Mouse (Mus musculus): ENCODE data around the gene Dusp7.

Dusp7 gene

GRCm38 (mm10) chr9:106394649-106395602 is 26.5 kb downstream of the Dusp7 start:
- CTCF ChIA-PET: interaction anchor here in 2 of 4 experiments (0.7 to 1.7 kb wide), 5 partner anchors 27 to 1209 kb away, joined by 3 to 4 read pairs (median 4); no protein-coding TSS in a partner anchor
- POLR2A ChIA-PET: interaction anchor here in 3 of 4 experiments (0.6 to 1.7 kb wide), 7 partner anchors 9 to 73 kb away, joined by 3 to 7 read pairs (median 3); partner anchors contain the start of gene Rpl29 (in 1 of the 3)

GRCm38 (mm10) chr9:106397733-106398132 is 29.3 kb downstream of the Dusp7 start:
- ChIA-PET CTCF (interaction anchor here in 3 of 4 experiments (0.6 to 0.7 kb wide), 3 partner anchors 14 to 186 kb away, joined by 3 to 8 read pairs (median 3); no protein-coding TSS in a partner anchor), POLR2A (interaction anchor here in 3 of 4 experiments (0.6 to 1.3 kb wide), 6 partner anchors 16 to 104 kb away, joined by 3 to 5 read pairs (median 4); partner anchors contain the start of gene Parp3 (in 1 of the 3))

GRCm38 (mm10) chr9:106398667-106399311 is 30.4 kb downstream of the Dusp7 start:
- ChIA-PET CTCF (no interaction called here), POLR2A (no interaction called here)

GRCm38 (mm10) chr9:106399808-106400207 is 31.4 kb downstream of the Dusp7 start:
- CTCF ChIA-PET: no interaction called here
- POLR2A ChIA-PET: interaction anchor here in 1 of 4 experiments (0.6 kb wide), 1 partner anchor 19 kb away, joined by 3 read pairs; no protein-coding TSS in a partner anchor

GRCm38 (mm10) chr9:106402149-106402548 is 33.7 kb downstream of the Dusp7 start:
- POLR2A ChIA-PET: no interaction called here
- CTCF ChIA-PET: no interaction called here

- POLR2A ChIA-PET: no interaction called here
Measured at GRCm38 (mm10) chr9:106402607-106403375, 34.4 kb downstream of the Dusp7 start.

GRCm38 (mm10) chr9:106405275-106405674 is 36.8 kb downstream of the Dusp7 start:
- POLR2A ChIA-PET: interaction anchor here in 2 of 4 experiments (0.6 to 2.2 kb wide), 4 partner anchors 24 to 42 kb away, joined by 3 to 7 read pairs (median 6); partner anchors contain the start of genes Abhd14a (in 1 of the 2) and Rpl29 (in 1 of the 2)
- CTCF ChIA-PET: interaction anchor here in 2 of 4 experiments (2.2 kb wide), 2 partner anchors 16 kb away, joined by 8 to 15 read pairs; no protein-coding TSS in a partner anchor

More at GRCm38 (mm10) chr9:106402607-106403375, 34.4 kb downstream of the Dusp7 start:
- CTCF ChIA-PET: interaction anchor here in 1 of 4 experiments (0.5 kb wide), 1 partner anchor 18 kb away, joined by 3 read pairs; no protein-coding TSS in a partner anchor

GRCm38 (mm10) chr9:106406443-106407078 is 38.1 kb downstream of the Dusp7 start:
- ChIA-PET POLR2A (interaction anchor here (0.6 to 2.2 kb wide), 13 partner anchors 11 to 1932 kb away, joined by 3 to 9 read pairs (median 3); partner anchors contain the start of genes Rpl29 (in 2 of the 4), Gpx1 (in 1 of the 4) and Poc1a (in 1 of the 4)), CTCF (interaction anchor here (0.6 to 2.3 kb wide), 13 partner anchors 11 to 882 kb away, joined by 3 to 15 read pairs (median 5); partner anchors contain the start of gene Parp3 (in 1 of the 4))

GRCm38 (mm10) chr9:106409096-106409495 is 40.7 kb downstream of the Dusp7 start:
- ChIA-PET CTCF (interaction anchor here in 2 of 4 experiments (1.0 to 1.6 kb wide), 3 partner anchors 8 to 197 kb away, joined by 3 to 7 read pairs (median 3); no protein-coding TSS in a partner anchor), POLR2A (interaction anchor here in 1 of 4 experiments (0.7 kb wide), 1 partner anchor 19 kb away, joined by 3 read pairs; no protein-coding TSS in a partner anchor)

GRCm38 (mm10) chr9:106410086-106410650 is 41.7 kb downstream of the Dusp7 start:
- ChIA-PET CTCF (interaction anchor here in 2 of 4 experiments (0.8 to 2.8 kb wide), 3 partner anchors 12 to 198 kb away, joined by 3 to 14 read pairs (median 3); no protein-coding TSS in a partner anchor), POLR2A (no interaction called here)

GRCm38 (mm10) chr9:106411091-106411594 is 42.7 kb downstream of the Dusp7 start:
- CTCF ChIA-PET: interaction anchor here in 2 of 4 experiments (0.6 to 2.8 kb wide), 2 partner anchors 11 to 1792 kb away, joined by 3 to 14 read pairs; no protein-coding TSS in a partner anchor
- POLR2A ChIA-PET: no interaction called here

GRCm38 (mm10) chr9:106411729-106412128 is 43.3 kb downstream of the Dusp7 start:
- ChIA-PET CTCF (interaction anchor here in 2 of 4 experiments (0.6 to 2.8 kb wide), 2 partner anchors 10 to 201 kb away, joined by 4 to 14 read pairs; no protein-coding TSS in a partner anchor), POLR2A (interaction anchor here in 2 of 4 experiments (0.5 to 0.7 kb wide), 2 partner anchors 44 to 847 kb away, joined by 3 read pairs; no protein-coding TSS in a partner anchor)

- ChIA-PET POLR2A (interaction anchor here in 2 of 4 experiments (0.5 to 0.7 kb wide), 2 partner anchors 45 to 847 kb away, joined by 3 read pairs; no protein-coding TSS in a partner anchor), CTCF (interaction anchor here in 2 of 4 experiments (0.6 to 2.8 kb wide), 2 partner anchors 10 to 201 kb away, joined by 4 to 14 read pairs; no protein-coding TSS in a partner anchor)
Measured at GRCm38 (mm10) chr9:106412210-106412609, 43.8 kb downstream of the Dusp7 start.

- POLR2A ChIA-PET: interaction anchor here in 1 of 4 experiments (1.2 to 1.3 kb wide), 2 partner anchors 14 to 19 kb away, joined by 4 to 5 read pairs; no protein-coding TSS in a partner anchor
- CTCF ChIA-PET: interaction anchor here in 3 of 4 experiments (0.6 to 1.6 kb wide), 3 partner anchors 8 to 62 kb away, joined by 3 to 6 read pairs (median 3); no protein-coding TSS in a partner anchor
Measured at GRCm38 (mm10) chr9:106413606-106414005, 45.2 kb downstream of the Dusp7 start.

GRCm38 (mm10) chr9:106416826-106417225 is 48.4 kb downstream of the Dusp7 start:
- CTCF ChIA-PET: interaction anchor here in 2 of 4 experiments (1.7 to 2.7 kb wide), 4 partner anchors 10 to 205 kb away, joined by 3 to 8 read pairs (median 7); no protein-coding TSS in a partner anchor
- POLR2A ChIA-PET: interaction anchor here in 3 of 4 experiments (1.0 to 3.9 kb wide), 3 partner anchors 10 to 48 kb away, joined by 3 to 18 read pairs (median 3); partner anchors contain the start of genes Dusp7 (in 1 of the 3) and Rpl29 (in 1 of the 3)
